Mouse (Mus musculus) spleen, postnatal 36 days (tissue): ENCODE results near the gene Znrf3.

Source experiments
- DNase-seq, 2 experiments: peaks; one replicate each; pipeline ENCODE4 v3.0.0; 2022; ENCODE audit warnings: low spot score in 2 of 2, mixed read lengths in 1 of 2

Gene Znrf3

DNA sequence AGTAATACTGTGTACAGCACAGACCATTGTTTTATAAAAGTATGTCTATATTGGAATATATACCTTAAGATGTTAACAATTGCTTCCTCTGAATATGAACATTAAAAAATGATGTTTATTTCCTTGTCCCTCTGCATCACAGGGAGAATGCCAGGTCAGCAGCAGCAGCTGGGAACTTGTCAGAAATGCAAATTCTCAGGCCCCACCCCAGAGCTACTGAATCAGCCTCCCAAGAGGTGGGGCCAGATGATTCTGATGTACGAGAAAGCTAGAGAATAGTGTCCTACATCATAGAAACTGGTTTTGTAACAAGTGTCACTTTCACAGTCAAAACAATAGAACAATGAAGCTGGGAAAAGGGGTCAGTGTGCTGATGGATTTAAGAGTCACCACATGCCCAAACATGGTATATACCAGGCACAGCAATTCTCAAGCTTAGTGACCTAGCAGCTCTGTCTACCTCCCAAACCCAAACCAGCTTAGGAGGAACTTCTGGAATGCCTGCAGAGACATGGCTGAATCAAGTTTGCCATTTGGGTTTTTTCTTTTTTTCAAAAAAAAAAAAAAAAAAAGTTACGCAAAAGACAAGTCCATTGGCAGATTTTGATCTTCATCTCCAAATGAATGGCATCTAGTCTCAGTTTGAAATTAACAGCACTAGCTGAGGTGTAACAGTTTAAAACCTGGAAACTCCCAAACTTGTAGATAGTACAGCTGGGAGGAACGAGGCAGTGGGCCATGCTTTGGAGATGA lies 46.2 kb downstream of the Znrf3 start:
- no peak for DNase-seq

GRCm38 (mm10) chr11:5390969-5391831 lies 53.4 kb downstream of the Znrf3 start:
- no peak for DNase-seq

DNA sequence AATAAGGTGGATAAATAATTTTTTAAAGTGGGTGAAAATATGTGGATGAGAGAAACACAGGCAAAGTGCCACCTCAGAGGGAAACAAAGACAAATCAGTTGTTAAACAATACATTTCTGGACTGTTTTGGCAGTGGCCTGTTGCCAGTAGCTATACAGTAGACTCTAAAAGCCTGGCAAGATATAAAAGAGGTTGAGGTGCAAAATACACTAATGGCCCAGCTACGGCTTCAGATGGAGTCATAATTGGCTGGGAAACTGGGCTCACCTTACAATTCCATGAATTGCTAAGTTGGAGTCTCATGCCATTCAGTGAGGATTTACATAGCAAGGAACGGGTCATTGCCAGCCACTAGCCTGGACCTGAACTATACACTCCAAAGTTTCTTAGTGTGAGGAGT lies 62.0 kb downstream of the Znrf3 start:
- no peak for DNase-seq

DNA sequence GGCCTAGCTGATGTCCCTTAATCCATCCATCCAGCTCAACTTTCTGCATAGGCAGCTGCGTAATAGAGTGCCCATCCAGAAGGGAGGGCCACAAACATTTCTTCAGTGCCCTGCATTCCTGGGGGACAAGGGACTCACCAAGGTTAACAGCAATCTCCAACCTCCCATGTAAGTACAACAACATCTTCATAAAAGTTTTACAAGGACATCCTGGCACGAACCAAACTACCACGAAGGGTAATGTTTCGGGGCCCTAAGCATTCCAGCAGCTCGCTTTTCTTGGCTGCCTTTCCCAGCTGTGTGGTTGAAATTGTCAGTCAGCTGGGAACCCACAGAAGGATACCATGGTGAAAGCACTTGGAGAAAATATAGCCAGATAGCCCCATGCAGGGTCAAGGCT lies 63.4 kb downstream of the Znrf3 start:
- DNase-seq = no peak

GRCm38 (mm10) chr11:5380275-5380674 lies 64.4 kb downstream of the Znrf3 start:
- no peak for DNase-seq

DNA sequence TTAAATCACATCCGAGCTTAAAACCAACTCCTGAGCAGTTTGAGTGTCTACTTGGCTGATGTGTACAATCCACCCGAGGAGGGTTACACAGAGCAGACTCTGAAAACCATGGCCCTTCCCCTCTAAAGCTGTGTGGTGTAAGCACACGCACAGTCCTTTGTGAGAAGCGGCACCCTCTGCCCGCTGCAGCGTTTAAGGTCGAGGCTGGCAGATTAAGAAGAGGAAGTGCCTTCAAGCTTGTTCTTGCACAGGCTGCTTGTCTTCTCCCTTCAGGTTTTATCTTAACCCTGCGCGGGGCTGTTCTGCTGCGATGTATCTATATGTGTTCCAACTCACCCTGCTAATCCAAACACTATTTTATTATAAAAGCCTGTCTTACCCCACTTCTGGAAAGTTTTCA lies 75.5 kb downstream of the Znrf3 start:
- DNase-seq = peak; percentile 63 to 70

- DNase-seq = no peak
Measured at GRCm38 (mm10) chr11:5368492-5368891, 76.2 kb downstream of the Znrf3 start.

DNA sequence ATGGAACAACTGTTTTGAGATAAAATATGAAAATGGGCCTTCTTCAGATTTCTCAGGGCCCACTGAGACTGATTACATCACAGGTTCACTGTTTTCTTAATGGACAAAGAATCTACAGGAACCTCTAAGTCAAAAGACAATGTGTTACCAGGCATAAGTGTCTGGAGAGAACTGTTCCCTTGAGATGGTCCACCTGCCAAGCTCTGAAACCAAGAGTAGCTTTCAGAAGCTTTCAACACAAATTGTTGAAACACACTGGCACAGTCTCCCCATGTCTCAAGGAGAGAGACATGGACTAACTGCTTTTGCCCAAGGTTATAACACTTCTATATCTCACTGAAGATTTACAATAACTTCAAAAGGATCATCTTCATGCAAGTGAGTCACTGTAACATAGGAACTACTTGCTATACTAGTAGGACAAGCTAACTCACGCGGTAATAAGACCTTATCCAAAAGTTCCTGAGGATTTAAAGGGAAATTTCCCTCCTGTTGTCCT lies 89.3 kb downstream of the Znrf3 start:
- DNase-seq = no peak

- no peak for DNase-seq
Measured at GRCm38 (mm10) chr11:5354753-5355152, 89.9 kb downstream of the Znrf3 start.

DNA sequence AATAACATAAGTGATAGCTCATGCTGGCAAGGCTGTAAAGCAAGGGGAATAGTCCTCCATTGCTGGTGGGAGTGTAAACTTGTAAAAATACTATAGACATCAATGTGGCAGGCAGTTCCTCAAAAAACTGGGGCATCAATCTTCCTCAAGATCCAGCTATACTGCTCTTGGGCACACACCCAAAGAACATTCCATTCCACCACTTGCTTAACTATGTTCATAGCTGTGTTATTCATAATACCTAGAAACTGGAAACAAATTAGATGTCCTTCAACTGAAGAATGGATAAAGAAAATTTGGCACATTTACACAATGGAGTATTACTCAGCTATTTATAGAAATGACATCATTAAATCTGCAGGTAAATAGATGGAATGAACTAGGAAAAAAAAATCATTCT lies 91.6 kb downstream of the Znrf3 start:
- no peak for DNase-seq

DNA sequence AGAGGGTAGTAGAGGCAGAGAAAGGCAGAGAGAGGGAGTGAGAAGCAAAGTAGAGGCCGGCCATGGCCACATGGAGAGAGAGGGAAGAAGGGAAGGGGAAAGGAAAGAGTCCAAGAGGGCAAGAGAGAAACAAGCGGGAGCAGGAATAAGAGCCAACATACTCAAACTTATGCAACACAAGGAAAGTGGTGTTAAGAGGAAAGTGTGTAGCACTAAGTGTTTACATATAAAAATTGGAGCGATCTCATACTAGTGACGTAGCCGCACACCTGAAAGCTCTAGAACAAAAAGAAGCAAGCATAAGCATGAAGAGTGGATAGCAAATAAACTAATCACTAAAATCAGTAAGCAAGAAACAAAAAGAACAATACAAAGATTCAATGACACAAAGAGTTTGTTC lies 95.2 kb downstream of the Znrf3 start:
- DNase-seq = no peak

DNA sequence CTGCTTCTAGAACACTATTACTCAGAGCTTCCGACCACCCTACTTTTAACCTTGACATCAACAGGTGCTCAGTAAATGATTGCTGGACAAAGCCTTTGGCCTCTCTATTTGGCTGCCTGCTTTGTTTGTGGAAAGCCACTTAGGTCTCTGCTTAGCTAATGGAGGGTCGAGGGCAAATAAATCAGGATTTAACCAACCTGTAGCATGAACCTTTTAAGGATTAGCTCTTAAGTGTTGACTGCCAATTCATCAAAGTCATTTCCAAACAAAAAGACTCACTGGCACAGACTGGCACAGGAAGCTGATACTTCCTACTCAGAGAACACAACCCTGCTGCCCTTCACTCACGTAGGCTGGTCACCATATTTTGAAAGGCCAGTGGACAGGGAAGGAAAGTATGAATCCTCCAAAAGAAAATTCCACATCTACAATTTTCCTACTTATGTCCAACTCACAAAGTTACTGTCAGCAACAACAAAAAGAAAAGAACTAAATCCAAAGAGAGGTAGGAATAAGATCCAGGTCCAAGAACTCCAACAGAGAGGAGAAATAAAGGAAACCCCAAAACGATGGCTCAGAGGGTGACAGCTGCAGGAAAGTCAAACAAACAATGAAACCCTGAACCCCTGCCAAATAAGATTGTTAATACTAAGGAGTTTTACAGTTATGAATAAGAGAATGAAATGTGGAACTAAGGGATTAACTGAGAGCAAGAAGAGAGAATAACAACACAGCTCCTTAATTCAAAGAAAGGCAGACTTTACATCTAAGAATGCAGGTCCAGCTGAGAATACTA lies 97.6 kb downstream of the Znrf3 start:
- DNase-seq = no peak

- no peak for DNase-seq
Measured at GRCm38 (mm10) chr11:5343748-5344147, 100.9 kb downstream of the Znrf3 start.

DNA sequence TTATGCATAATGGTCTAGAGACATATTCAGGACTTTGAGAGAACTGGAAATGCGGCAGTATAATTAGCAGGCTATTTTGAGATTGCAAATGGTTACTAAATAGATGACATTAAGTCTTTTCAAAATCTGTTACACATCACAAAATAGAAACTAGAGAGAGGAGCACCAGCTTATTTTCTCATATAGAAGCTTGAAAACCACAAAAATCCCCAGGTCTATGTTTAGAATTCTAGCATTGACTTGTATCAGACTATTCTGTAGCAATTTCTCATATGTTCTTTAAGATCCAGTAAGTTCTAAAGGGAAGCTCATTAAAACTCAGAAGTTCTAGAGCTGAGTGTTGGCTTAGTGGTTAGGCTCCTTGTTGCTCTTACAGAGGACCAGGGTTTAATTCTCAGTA lies 104.9 kb downstream of the Znrf3 start:
- no peak for DNase-seq

DNA sequence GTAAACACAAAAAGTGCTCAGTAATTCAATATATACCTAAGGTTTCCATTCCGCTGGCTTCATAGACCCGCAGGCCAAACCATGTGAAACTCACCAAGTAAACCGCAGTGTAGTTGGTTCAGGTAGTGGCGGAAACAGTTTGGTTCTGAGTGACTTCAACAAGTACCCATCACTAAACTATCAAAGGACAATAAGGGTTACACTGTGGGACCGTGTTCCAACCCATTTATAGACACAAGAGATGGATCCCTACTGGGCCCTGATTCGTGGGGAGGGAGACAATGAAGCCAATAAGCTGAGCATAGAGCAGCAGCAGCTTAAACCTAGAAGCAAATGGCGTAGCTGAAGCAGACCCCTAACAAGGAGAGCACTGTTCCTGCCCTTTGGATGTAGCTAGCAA lies 107.8 kb downstream of the Znrf3 start:
- DNase-seq = no peak

- DNase-seq = no peak
Measured at GRCm38 (mm10) chr11:5336269-5336668, 108.4 kb downstream of the Znrf3 start.

GRCm38 (mm10) chr11:5330851-5331250 lies 113.8 kb downstream of the Znrf3 start:
- no peak for DNase-seq

- no peak for DNase-seq
Measured at GRCm38 (mm10) chr11:5327693-5328092, 117.0 kb downstream of the Znrf3 start.

DNA sequence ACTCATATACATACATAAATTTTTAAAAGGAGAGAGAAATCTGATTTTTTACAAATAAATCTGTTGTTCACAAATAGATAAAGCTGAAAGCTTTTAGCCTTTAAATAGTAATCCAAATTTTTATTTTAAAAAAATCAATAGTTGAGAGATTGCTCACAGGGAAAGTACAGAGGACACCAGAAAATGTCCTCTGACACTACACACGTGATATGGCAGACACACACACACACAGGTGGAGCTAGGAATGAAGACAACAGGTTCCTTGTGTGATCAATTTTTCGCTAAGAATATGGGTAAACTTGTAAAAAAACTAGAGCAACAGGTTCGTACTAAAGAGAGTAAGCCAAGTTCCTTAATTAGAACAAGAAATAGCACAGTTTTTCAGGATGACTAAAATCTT lies 118.4 kb downstream of the Znrf3 start:
- no peak for DNase-seq

DNA sequence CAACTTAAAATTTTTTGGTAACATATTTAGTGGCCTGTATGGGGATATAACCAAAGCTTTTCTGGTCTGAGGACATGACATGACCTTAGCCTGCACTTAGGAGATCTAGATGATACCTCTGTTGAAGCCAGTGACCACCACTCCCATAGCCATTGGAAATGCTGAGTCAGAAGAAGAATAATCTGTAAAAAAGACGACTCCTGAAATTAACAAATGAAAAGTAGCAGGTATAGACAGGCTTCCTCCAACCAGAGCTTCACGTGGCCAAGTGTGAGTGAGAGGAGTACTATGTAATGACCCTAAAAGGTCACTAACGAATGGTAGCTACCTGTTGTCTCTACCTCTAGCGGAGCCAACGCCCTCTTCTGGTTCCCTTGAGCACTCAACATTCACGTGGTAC lies 119.4 kb downstream of the Znrf3 start:
- DNase-seq = no peak

DNA sequence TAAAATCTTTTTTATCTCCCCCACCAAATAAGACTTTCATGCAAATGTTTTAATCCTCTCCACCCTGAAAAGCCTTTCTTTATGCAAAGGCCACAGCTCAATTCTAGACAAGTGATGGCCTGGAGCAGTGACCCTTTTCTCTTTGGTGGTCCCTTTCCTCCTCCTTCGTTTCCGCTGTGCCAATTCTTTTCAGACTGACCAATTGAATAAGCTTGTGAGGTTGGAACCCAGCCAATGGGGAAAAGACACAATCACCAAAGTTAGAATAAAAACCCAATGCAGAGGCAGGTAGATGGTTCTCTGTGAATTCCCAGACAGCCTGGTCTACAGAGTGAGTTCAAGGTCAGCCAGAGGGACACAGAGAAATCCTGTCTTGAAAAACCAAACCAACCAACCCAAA lies 120.4 kb downstream of the Znrf3 start:
- no peak for DNase-seq

DNA sequence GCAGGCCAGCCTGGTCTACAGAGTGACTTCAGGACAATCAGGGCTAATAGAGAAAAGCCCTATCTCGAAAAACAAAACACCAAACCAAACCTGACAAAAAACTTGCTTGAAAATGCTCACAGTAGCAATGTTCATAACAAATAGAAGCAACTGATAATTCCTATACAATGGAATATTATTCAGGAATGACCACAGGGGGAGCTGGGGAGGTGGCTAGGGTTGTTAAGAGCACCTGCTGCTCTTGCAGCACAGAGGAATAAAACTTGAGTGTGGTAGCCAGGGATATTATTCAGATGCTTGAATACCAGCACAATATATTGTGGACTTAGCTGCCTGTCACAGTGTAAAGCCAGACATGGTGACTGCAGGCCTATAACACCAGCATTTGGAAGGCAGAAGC lies 123.0 kb downstream of the Znrf3 start:
- no peak for DNase-seq
